Mouse (Mus musculus) left cerebral cortex, postnatal 14 days (tissue): ENCODE measurements around the gene Jpt2. TPM values are rescaled to one million over a fixed set of nuclear protein-coding genes. Genes with fewer than 3 reads are reported as not detected.
"Not testable (repeated sequence)": the region's sequence is repeated elsewhere in the genome, so short reads cannot be mapped to it uniquely, and the experiment has no call there.

Experiments used
- DNase-seq, 2 experiments: peaks; one replicate each; pipeline ENCODE4 v3.0.0; 2021 to 2022; ENCODE audit warnings: low spot score in 2 of 2, mixed read lengths in 1 of 2
- intact Hi-C: fragments of 180-260 bp; cut with DNase I; formaldehyde crosslinking; loops from one replicate; pipeline ENCODE4 v1.15.1; 2025
- long read RNA-seq, 2 experiments: library from polyadenylated mRNA; stranded (forward); transcript quantifications; one replicate each; pipeline ENCODE4 v2.0.0; 2021
- total RNA-seq, 2 experiments: library from RNA; stranded (reverse); gene quantifications; 2 replicates each; pipeline ENCODE4 v1.2.3; 2021

Jpt2 gene
- 10 to 100 TPM in 1 of 2 experiments, 1 to 10 TPM in 1; 5.3 to 10.4 TPM for total RNA-seq
- long read RNA-seq, experiment 1, transcript Jpt2-201 (5 exons, 2,672 nt), result major isoform, 11 of 13 reads
- long read RNA-seq, experiment 1, partial matches to known transcripts, result 0 of 13 reads
- long read RNA-seq, experiment 1, other reads (novel, unspliced or antisense), result 2 of 13 reads
- long read RNA-seq, experiment 2, transcript Jpt2-201 (5 exons, 2,672 nt), result major isoform, 16 of 20 reads
- long read RNA-seq, experiment 2, partial matches to known transcripts, result 1 of 20 reads
- long read RNA-seq, experiment 2, other reads (novel, unspliced or antisense), result 3 of 20 reads

- intact Hi-C loops, result no loop called here
- DNase-seq, result peak; percentile 98
Measured at GRCm38 (mm10) chr17:24960135-24960851, at the start of gene Jpt2. Jpt2 (minus strand) TSS chr17:24960689.

DNA sequence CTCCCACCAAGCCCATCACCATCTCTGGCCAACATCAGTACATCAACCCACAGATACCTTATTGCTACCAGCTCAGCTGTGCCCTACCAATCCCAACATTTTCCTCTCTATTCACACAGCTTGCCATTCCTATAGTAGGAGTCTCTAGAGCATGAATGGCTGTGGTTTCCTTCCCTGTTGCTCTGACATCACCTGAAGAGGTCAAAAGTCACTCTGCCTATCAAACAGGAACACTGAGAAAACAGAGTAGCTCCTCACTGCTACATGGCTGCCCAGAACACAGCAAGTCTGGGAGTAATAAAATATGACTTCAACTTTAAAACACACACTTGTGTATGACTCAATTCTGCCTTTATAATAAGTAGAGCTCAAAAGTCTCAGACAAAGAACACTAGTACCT, 47.0 kb upstream of the Jpt2 start:
- intact Hi-C loops, result no loop called here

GRCm38 (mm10) chr17:25005102-25005501, 44.6 kb upstream of the Jpt2 start:
- no peak for DNase-seq

More for the DNA sequence above, 47.0 kb upstream of the Jpt2 start:
- no peak for DNase-seq

DNA sequence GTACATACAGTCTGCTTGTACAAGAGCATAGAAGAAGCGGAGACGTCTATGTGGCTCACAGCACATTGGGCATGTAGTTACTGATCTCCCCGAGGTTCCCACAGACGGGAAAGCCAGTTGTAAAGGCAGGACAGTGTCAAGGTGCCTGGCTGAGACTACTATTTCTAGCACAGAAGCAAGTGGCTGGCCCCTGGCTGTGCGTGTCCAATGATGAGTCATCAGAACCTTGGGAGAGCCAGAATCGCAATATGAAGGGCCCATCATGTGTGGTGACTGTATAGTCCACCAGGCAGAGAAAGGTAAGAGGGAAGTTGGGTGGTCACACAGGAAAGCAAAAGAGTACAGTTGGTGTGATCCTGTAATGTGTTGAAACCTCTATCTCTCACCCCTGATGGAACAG, 34.2 kb upstream of the Jpt2 start:
- no peak for DNase-seq
- intact Hi-C loops, result no loop called here

More at GRCm38 (mm10) chr17:25005102-25005501, 44.6 kb upstream of the Jpt2 start:
- intact Hi-C loops, result no loop called here

GRCm38 (mm10) chr17:24987221-24987620, 26.7 kb upstream of the Jpt2 start:
- intact Hi-C loops, result no loop called here
- no peak for DNase-seq

GRCm38 (mm10) chr17:24960852-24961715, 595 bp upstream of the Jpt2 start:
- intact Hi-C loops, result no loop called here
- no peak for DNase-seq

DNA sequence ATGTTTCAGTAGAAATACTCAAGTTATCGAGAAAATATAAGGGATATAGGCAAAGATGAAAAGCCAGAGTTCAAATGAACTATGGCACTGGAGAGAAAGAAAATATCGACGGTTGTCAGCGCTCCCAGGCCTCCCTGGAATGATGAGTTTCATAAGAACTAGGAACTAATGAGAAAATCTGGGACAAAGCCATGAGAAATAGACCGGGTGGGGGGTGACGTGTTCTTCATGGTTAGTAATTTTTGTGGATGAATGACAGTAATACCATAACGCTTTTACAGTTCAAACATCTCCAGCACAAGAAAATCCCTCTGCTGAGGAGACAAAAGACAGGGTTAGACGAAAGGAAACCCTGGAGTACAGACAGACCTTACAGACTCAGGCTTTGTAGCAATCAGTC, 1.1 kb downstream of the Jpt2 start:
- intact Hi-C loops, result no loop called here
- no peak for DNase-seq

- no peak for DNase-seq
- intact Hi-C loops, result no loop called here
Measured at GRCm38 (mm10) chr17:24953291-24953690, 7.2 kb downstream of the Jpt2 start.

GRCm38 (mm10) chr17:24950671-24951070, 9.8 kb downstream of the Jpt2 start:
- DNase-seq, result no peak
- intact Hi-C loops, result no loop called here

DNA sequence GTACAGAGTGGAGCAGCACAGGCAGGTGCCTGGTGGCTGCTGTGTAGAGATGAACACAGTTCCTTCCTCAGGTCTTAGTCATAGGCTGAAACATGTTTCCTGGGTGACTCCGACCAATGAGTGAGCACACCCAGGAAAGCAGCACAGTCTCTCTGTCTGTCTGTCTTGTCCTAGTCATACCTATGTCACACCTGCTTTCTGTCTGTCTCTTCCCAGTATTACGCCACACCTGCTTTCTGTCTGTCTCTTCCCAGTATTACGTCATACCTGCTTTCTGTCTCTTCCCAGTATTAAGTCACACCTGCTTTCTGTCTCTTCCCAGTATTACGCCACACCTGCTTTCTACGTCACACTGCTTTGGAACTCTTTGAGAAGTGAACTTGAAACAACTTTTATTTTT, 12.3 kb downstream of the Jpt2 start:
- intact Hi-C loops, result no loop called here
- DNase-seq, result no peak

DNA sequence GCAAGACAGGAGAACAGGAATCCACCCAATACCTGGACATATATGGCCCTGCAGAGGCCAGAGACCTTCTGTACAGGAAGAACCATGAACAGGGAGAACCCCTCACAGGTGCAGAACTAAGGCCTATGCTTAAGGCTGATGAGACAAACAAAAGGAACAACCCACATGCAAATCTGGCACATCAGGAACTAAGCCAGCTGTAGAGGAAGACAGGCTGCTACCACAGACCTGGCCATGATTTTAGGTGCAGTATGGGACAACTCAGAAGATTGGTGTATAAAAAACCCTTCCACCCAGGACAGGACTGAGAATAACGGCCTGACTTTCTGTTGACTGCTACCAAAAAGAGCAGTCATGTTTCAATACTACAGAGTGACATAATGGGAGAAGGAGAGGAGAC, 16.9 kb downstream of the Jpt2 start:
- intact Hi-C loops, result not testable (repeated sequence)

GRCm38 (mm10) chr17:24943036-24943435, 17.5 kb downstream of the Jpt2 start:
- intact Hi-C loops, result no loop called here
- peak; percentile 51 to 76 for DNase-seq

More for the DNA sequence above, 16.9 kb downstream of the Jpt2 start:
- not testable (repeated sequence) for DNase-seq

DNA sequence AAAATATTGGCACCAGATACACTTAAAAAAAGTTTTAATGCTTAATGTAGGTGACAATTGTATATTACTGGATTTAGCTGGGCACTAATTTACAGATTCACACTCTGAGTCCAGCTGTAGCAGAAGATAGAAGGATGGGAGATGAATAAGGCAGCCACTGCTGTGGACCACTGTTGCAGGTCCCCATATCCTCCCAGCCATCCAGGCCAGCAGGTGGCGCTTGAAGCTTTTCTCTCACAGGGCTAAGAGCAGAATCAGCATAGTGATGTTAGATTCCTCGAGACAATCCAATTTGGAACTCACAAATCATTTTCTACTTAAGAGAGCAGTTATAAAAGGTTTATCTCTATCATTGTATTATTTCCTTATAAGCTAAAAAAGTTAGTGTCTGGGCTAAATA, 18.0 kb downstream of the Jpt2 start:
- peak; percentile 65 to 66 for DNase-seq
- intact Hi-C loops, result not testable (repeated sequence)

GRCm38 (mm10) chr17:24937266-24937665, 23.2 kb downstream of the Jpt2 start:
- intact Hi-C loops, result no loop called here
- no peak for DNase-seq

DNA sequence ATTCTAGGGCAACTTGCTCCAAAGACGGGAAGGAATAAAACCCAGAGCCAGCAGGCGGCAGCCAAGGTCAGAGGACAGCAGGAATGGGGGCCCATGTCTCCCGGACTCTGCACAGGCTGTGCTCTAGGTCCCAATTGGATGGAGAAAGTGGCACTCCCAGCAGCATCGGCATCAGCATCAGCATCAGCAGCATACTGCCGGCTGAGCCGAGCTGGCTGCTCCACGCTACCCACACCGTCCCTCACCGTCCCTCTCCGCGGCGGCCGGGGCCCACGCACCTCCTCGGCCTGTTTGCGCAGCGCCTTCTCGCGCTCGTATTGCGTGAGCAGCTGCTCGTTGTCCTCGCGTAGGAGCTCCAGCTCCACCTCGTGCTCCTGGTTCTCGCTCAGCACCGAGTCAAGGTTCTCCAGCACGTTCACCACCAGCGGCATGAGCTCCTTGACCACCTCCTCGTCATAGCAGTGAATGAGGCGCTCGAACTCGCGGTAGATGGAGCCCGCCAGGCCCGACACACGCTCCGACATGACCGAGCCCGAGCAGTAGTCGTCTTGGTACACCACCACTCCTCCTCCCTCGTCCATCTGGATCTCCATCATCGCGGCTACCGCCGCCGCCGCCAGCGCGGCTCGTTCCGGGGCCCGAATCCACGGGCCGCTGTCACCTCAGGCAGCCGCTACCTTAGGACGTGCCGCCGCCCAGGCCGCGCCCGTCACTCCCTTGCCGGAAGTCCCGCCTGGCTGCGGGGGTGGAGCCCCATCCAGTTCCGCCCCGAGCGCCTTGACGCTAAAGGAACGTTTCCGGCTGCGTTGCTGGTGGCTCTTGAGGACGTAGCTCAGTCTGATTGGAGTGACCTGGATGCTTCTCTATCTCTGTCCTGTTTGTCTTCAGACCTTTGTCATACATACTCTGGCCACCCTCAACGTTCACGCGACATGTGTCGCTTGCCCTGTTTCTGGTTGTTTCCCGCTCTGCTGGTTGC, 23.9 kb downstream of the Jpt2 start, which contains the start of gene Mapk8ip3:
TSS of gene Mapk8ip3 (minus strand) at position 719 of the 979 bp plus-strand sequence.
- peak; percentile 95 for DNase-seq
- intact Hi-C loops, result no loop called here

DNA sequence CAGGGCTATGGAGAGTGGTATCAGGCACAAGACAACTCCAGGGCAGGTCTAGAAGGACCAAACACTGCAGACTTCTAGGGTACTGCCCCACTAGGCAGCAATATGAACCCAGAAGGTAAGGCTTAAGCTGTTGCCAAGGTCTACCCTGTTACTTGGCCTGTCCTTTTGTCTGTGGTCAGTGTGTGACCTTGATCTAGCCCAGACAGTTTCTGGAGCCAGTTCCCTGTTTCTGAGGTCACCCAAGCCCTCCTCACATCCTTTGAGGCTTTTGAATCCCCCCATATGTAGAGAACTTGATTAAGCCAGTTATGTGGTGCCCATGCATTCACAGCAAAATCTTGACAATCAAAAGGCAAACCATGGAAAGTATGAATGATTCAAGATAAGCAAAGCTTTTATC, 24.8 kb downstream of the Jpt2 start:
- DNase-seq, result no peak
- intact Hi-C loops, result no loop called here

DNA sequence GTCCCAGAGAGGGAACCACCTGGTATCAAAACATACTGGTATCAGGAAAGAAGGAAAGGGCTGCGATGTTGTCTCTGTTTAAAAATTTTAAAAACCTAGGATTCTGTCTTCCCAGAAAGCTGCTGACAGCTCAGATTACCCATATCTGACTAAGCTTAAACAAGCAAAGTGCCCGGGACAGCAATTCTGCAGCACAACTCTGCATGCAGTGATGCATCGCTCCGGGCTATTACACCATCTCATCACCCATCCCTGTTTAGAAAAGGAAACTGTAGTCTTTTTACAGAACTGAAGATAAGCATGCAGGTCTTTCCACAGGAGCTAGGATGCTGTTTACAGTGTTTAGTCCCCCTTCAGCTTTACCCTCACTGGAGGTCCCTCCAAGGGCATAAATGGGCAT, 25.6 kb downstream of the Jpt2 start:
- DNase-seq, result no peak
- intact Hi-C loops, result no loop called here

DNA sequence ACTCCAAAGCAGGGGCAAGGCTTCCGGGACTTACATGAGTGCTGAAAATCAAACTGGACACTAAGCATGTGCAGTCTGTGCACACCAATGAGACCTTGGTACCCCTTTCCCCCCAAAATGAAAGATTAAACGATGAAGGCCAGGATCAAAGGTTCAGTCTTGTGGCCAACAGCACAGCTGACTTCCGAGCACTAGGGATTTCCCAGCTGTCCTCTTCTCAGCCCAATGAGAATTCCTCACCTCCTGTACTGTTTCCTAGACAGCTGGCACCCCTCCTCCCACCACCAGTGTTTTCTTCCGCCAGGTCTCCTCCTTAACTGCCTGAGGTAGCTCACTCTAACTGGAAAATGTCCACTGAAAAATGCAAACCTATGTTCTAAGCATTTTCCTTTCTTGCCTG, 27.3 kb downstream of the Jpt2 start:
- DNase-seq, result no peak
- intact Hi-C loops, result no loop called here

DNA sequence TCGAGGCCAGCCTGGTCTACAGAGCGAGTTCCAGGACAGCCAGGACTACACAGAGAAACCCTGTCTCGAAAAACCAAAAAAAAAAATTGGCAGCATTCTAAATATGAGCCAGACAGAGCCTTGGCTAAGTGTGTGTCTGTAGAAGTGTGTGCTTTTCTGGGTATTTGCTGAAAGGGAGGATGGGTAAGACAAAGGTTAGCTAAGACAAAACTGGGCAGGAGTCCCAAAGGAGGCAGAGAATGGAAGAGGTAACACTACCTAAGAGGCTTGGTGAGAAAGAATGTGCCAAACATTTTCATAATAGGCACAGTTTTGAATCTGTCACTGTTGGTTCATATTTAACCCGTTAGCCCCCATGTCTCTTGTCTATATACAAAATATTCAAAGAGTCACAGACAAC, 28.1 kb downstream of the Jpt2 start:
- no peak for DNase-seq
- intact Hi-C loops, result no loop called here
